Mouse (Mus musculus): ENCODE data around the gene Phyhipl. TPM values are rescaled to one million over a fixed set of nuclear protein-coding genes. Genes with fewer than 3 reads are reported as not detected.

Phyhipl gene
- 1.0 and 1.3 TPM in 2 replicates for polyA plus RNA-seq (2014; fragmentation: Nextera tagmentation; extraction: Ambion mirVana)

DNA sequence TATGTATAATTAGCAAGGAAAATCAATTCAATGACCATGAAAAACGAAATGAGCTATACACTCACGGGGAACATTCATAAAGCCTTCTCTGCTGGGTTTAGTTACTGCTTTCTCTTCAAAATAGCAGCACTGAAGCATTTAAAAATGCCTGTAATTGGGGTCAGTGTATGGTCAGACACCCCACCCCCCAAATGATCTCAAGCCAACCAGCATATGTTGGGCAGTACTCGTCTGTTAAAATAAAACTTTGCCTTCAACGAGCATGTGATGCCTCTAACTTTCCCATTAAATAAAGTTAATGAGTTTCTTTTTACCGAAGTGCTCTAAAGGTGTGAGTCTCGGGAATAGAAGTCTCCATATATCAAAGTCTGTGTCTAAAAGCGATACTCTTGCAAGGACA lies at the start of gene Phyhipl:
TSS of gene Phyhipl (minus strand) at position 138 of the 400 bp plus-strand sequence.
- H3K36me3 ChIP-seq (ENCODE audit: control insufficient read depth, insufficient read depth, low read length): no peaks in the 10 kb centered on the region
- no peak within 1 kb of the TSS for H3K9ac ChIP-seq (ENCODE audit: low read length)
- H3K4me1 ChIP-seq (ENCODE audit: control insufficient read depth in 2 of 2, insufficient read depth in 2 of 2, low read length in 2 of 2): no peaks in the 10 kb centered on the region
- no peak within 1 kb of the TSS for H3K4me2 ChIP-seq (ENCODE audit: low read length)
- no peak for ATAC-seq (ENCODE audit: insufficient number of reproducible peaks, insufficient read depth, low FRiP score, low read depth)
- 79% methylated on average over 7 of the region's 7 CpGs for WGBS
- no peaks in the 10 kb centered on the region for H3K9me3 ChIP-seq (ENCODE audit: control insufficient read depth, low read length)
- no peak within 1 kb of the TSS for H3K4me3 ChIP-seq (ENCODE audit: control insufficient read depth in 1 of 2, insufficient read depth in 1 of 2, low read depth in 1 of 2, low read length in 2 of 2)
- H3K27me3 ChIP-seq (ENCODE audit: control insufficient read depth, insufficient read depth, low read length): no peaks in the 10 kb centered on the region
- H3K27ac ChIP-seq (replicated peaks in 1 of 2; ENCODE audit: control insufficient read depth in 1 of 2, insufficient read depth in 1 of 2, low read depth in 2 of 2, low read length in 2 of 2): no peak within 1 kb of the TSS

- Histone ChIP-seq H3K9ac (ENCODE audit: low read length) (no peak overlapping the region), H3K27me3 (ENCODE audit: control insufficient read depth, insufficient read depth, low read length) (no peaks in the 10 kb centered on the region), H3K36me3 (ENCODE audit: control insufficient read depth, insufficient read depth, low read length) (no peaks in the 10 kb centered on the region), H3K4me2 (ENCODE audit: low read length) (no peak overlapping the region), H3K4me3 (ENCODE audit: control insufficient read depth in 1 of 2, insufficient read depth in 1 of 2, low read depth in 1 of 2, low read length in 2 of 2) (no peak overlapping the region), H3K9me3 (ENCODE audit: control insufficient read depth, low read length) (no peaks in the 10 kb centered on the region), H3K4me1 (ENCODE audit: control insufficient read depth in 2 of 2, insufficient read depth in 2 of 2, low read length in 2 of 2) (no peaks in the 10 kb centered on the region), H3K27ac (replicated peaks in 1 of 2; ENCODE audit: control insufficient read depth in 1 of 2, insufficient read depth in 1 of 2, low read depth in 2 of 2, low read length in 2 of 2) (no peak overlapping the region)
- WGBS: 53% methylated on average over 6 of the region's 6 CpGs
- no peak for ATAC-seq (ENCODE audit: insufficient number of reproducible peaks, insufficient read depth, low FRiP score, low read depth)
These were observed 47.4 kb upstream of the Phyhipl start for GRCm38 (mm10) chr10:70703211-70703610.

DNA sequence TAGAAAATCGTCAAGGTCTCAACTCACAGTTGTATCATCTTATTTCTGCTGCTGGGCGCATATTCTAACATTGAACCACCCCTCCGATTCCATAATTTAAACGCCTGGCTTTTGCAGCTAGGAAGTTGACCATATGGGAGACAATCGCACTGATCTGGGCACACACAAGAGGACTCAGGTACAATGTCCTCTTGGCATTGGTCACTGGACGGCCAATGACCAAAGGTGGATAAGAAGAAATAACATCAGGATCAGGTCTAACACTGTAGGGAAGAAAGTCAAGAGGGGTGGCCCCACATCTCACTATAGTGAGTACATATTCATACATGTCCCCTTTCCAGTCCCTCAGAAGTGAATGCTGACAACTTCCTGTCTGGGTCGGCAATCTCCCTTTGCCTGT lies 43.8 kb upstream of the Phyhipl start:
- H3K36me3 ChIP-seq (ENCODE audit: control insufficient read depth, insufficient read depth, low read length): no peaks in the 10 kb centered on the region
- no peak overlapping the region for H3K9ac ChIP-seq (ENCODE audit: low read length)
- no peak overlapping the region for H3K4me2 ChIP-seq (ENCODE audit: low read length)
- no peak overlapping the region for H3K27ac ChIP-seq (replicated peaks in 1 of 2; ENCODE audit: control insufficient read depth in 1 of 2, insufficient read depth in 1 of 2, low read depth in 2 of 2, low read length in 2 of 2)
- H3K9me3 ChIP-seq (ENCODE audit: control insufficient read depth, low read length): no peaks in the 10 kb centered on the region
- no peak for ATAC-seq (ENCODE audit: insufficient number of reproducible peaks, insufficient read depth, low FRiP score, low read depth)
- no peak overlapping the region for H3K4me3 ChIP-seq (ENCODE audit: control insufficient read depth in 1 of 2, insufficient read depth in 1 of 2, low read depth in 1 of 2, low read length in 2 of 2)
- 76% methylated on average over 7 of the region's 7 CpGs for WGBS
- no peaks in the 10 kb centered on the region for H3K4me1 ChIP-seq (ENCODE audit: control insufficient read depth in 2 of 2, insufficient read depth in 2 of 2, low read length in 2 of 2)
- no peaks in the 10 kb centered on the region for H3K27me3 ChIP-seq (ENCODE audit: control insufficient read depth, insufficient read depth, low read length)

GRCm38 (mm10) chr10:70698014-70698413 lies 42.2 kb upstream of the Phyhipl start:
- Histone ChIP-seq H3K9ac (ENCODE audit: low read length) (no peak overlapping the region), H3K4me3 (ENCODE audit: control insufficient read depth in 1 of 2, insufficient read depth in 1 of 2, low read depth in 1 of 2, low read length in 2 of 2) (no peak overlapping the region), H3K4me1 (ENCODE audit: control insufficient read depth in 2 of 2, insufficient read depth in 2 of 2, low read length in 2 of 2) (no peaks in the 10 kb centered on the region), H3K27ac (replicated peaks in 1 of 2; ENCODE audit: control insufficient read depth in 1 of 2, insufficient read depth in 1 of 2, low read depth in 2 of 2, low read length in 2 of 2) (no peak overlapping the region), H3K4me2 (ENCODE audit: low read length) (no peak overlapping the region), H3K36me3 (ENCODE audit: control insufficient read depth, insufficient read depth, low read length) (no peaks in the 10 kb centered on the region), H3K27me3 (ENCODE audit: control insufficient read depth, insufficient read depth, low read length) (no peaks in the 10 kb centered on the region), H3K9me3 (ENCODE audit: control insufficient read depth, low read length) (no peaks in the 10 kb centered on the region)
- ATAC-seq (ENCODE audit: insufficient number of reproducible peaks, insufficient read depth, low FRiP score, low read depth): no peak
- 81% methylated on average over 3 of the region's 3 CpGs for WGBS

- no peaks in the 10 kb centered on the region for H3K36me3 ChIP-seq (ENCODE audit: control insufficient read depth, insufficient read depth, low read length)
- H3K27me3 ChIP-seq (ENCODE audit: control insufficient read depth, insufficient read depth, low read length): no peaks in the 10 kb centered on the region
- H3K9ac ChIP-seq (ENCODE audit: low read length): no peak overlapping the region
- no peak overlapping the region for H3K27ac ChIP-seq (replicated peaks in 1 of 2; ENCODE audit: control insufficient read depth in 1 of 2, insufficient read depth in 1 of 2, low read depth in 2 of 2, low read length in 2 of 2)
- H3K4me3 ChIP-seq (ENCODE audit: control insufficient read depth in 1 of 2, insufficient read depth in 1 of 2, low read depth in 1 of 2, low read length in 2 of 2): no peak overlapping the region
- ATAC-seq (ENCODE audit: insufficient number of reproducible peaks, insufficient read depth, low FRiP score, low read depth): no peak
- H3K4me1 ChIP-seq (ENCODE audit: control insufficient read depth in 2 of 2, insufficient read depth in 2 of 2, low read length in 2 of 2): no peaks in the 10 kb centered on the region
- H3K9me3 ChIP-seq (ENCODE audit: control insufficient read depth, low read length): no peaks in the 10 kb centered on the region
- no peak overlapping the region for H3K4me2 ChIP-seq (ENCODE audit: low read length)
- 70% methylated on average over 29 of the region's 29 CpGs for WGBS
These were observed 41.2 kb upstream of the Phyhipl start for GRCm38 (mm10) chr10:70696748-70697585.

DNA sequence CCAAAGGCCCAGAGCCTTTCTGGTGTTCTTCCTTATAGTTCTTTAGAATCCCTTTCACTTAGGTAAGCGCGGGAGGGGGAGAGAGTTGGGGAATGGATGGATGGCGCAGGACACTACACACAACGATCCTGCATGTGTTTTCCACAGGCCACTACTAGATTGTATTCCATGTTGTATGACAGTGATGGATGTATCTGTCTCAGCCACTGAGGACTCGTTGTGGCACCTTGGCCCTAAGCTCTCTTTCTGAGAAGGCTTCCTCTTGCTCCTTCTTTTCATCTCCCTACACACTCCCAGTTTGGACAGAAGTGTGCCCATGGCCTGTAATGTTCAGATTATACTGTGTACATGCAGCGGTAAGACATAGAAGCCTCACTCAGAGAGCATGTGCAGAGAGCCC lies 33.6 kb upstream of the Phyhipl start:
- no peak overlapping the region for H3K4me2 ChIP-seq (ENCODE audit: low read length)
- no peaks in the 10 kb centered on the region for H3K27me3 ChIP-seq (ENCODE audit: control insufficient read depth, insufficient read depth, low read length)
- WGBS: 83% methylated on average over 6 of the region's 6 CpGs
- ATAC-seq (ENCODE audit: insufficient number of reproducible peaks, insufficient read depth, low FRiP score, low read depth): no peak
- H3K9me3 ChIP-seq (ENCODE audit: control insufficient read depth, low read length): 0 out of 2 replicates have a peak, but pooled peaks cover 4% of the 10 kb centered on the region
- H3K4me3 ChIP-seq (ENCODE audit: control insufficient read depth in 1 of 2, insufficient read depth in 1 of 2, low read depth in 1 of 2, low read length in 2 of 2): no peak overlapping the region
- no peak overlapping the region for H3K9ac ChIP-seq (ENCODE audit: low read length)
- peaks cover 4 to 7% of the 10 kb centered on the region in 2 experiments; a peak in 3 of 4 replicates for H3K4me1 ChIP-seq (ENCODE audit: control insufficient read depth in 2 of 2, insufficient read depth in 2 of 2, low read length in 2 of 2)
- H3K27ac ChIP-seq (replicated peaks in 1 of 2; ENCODE audit: control insufficient read depth in 1 of 2, insufficient read depth in 1 of 2, low read depth in 2 of 2, low read length in 2 of 2): no peak overlapping the region
- no peaks in the 10 kb centered on the region for H3K36me3 ChIP-seq (ENCODE audit: control insufficient read depth, insufficient read depth, low read length)

DNA sequence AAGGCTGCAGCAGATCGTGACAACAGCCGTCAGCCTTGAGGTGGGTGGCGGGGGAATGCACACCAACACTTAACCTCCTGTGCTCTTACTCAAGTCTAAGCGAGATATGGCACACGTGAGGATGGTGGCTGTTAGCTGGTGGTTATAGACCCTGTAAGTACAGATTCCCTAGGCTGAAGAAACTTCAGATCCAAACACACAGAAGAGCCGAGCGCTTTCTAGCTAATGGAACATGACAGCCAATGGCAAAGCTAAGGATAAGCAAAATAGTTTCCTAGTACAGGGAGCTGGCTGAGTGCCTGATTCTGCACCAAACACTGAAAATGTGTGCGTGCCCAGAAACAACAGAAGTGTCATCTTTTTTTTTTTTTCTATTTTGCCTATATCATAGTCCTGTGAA lies 33.1 kb upstream of the Phyhipl start:
- Histone ChIP-seq H3K4me3 (ENCODE audit: control insufficient read depth in 1 of 2, insufficient read depth in 1 of 2, low read depth in 1 of 2, low read length in 2 of 2) (no peak overlapping the region), H3K9me3 (ENCODE audit: control insufficient read depth, low read length) (0 out of 2 replicates have a peak, but pooled peaks cover 4% of the 10 kb centered on the region), H3K27ac (replicated peaks in 1 of 2; ENCODE audit: control insufficient read depth in 1 of 2, insufficient read depth in 1 of 2, low read depth in 2 of 2, low read length in 2 of 2) (no peak overlapping the region; a peak in 1 of 4 replicates), H3K4me2 (ENCODE audit: low read length) (0 out of 2 replicates have a peak overlapping the region, but pooled peaks have one; percentile 2), H3K27me3 (ENCODE audit: control insufficient read depth, insufficient read depth, low read length) (no peaks in the 10 kb centered on the region), H3K36me3 (ENCODE audit: control insufficient read depth, insufficient read depth, low read length) (no peaks in the 10 kb centered on the region), H3K4me1 (ENCODE audit: control insufficient read depth in 2 of 2, insufficient read depth in 2 of 2, low read length in 2 of 2) (peaks cover 4 to 7% of the 10 kb centered on the region in 2 experiments; a peak in 3 of 4 replicates), H3K9ac (ENCODE audit: low read length) (no peak overlapping the region)
- WGBS: 46% methylated on average over 8 of the region's 8 CpGs
- no peak for ATAC-seq (ENCODE audit: insufficient number of reproducible peaks, insufficient read depth, low FRiP score, low read depth)
